Mouse (Mus musculus) limb, embryonic 10.5 days (tissue): ENCODE data around the gene Trmu. TPM values are rescaled to one million over a fixed set of nuclear protein-coding genes. Genes with fewer than 3 reads are reported as not detected.

Experiments used
- polyA plus RNA-seq: library from polyadenylated mRNA; unstranded; fragments of >200 nt; fragmentation: Nextera tagmentation; extraction: Ambion mirVana; gene quantifications from 2 replicates; pipeline ENCODE4 v1.2.1, GENCODE M21; 2016

The Trmu gene
- polyA plus RNA-seq, 1 experiment from 2014 or later = 40.8 TPM

Other genes with a start within 250 kb of the Trmu start
- 0.16 and 0.45 TPM in 2 replicates for gene Ppara, start 144.3 kb upstream of the Trmu start, polyA plus RNA-seq
- gene Cdpf1, start 67.6 kb upstream of the Trmu start, polyA plus RNA-seq = 35.2 and 35.6 TPM in 2 replicates
- 0.03 and 0.05 TPM in 2 replicates for gene Pkdrej, start 57.6 kb upstream of the Trmu start, polyA plus RNA-seq
- gene Ttc38, start 47.0 kb upstream of the Trmu start, polyA plus RNA-seq = 2.8 and 3.9 TPM in 2 replicates
- 55.4 and 56.1 TPM in 2 replicates for gene Gtse1, start 19.6 kb upstream of the Trmu start, polyA plus RNA-seq
- gene Celsr1, start 154.5 kb downstream of the Trmu start, polyA plus RNA-seq = 0.67 and 0.86 TPM in 2 replicates
- 13.0 and 14.1 TPM in 2 replicates for gene Gramd4, start 178.4 kb downstream of the Trmu start, polyA plus RNA-seq